Mouse (Mus musculus): ENCODE measurements at regions not wholly inside any gene's neighbourhood (a gene's known extent, or its start where the extent isn't known, plus 50 kb on each side); places are given as distances from the start of the nearest gene placed in this dataset.
"Not testable (repeated sequence)": the region's sequence is repeated elsewhere in the genome, so short reads cannot be mapped to it uniquely, and the experiment has no call there.

DNA sequence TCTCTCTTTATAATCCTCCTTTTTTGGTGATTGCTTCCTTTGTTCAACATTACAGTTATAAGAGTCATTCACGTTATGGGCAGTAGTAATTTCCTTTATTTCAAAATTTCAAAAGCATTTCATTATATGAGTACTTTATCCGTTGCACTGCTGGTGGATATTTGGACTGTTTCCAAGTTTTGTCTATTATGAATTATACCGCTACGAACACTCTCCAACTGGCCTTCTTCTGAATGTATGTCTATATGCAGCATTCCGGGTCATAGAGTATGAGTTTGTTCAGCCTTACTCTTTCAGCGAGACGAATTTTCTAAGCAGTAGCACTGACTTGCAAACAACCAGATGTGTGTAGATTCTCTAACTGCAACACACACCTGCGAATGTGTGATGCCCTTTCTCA lies 57.8 kb downstream of the Dusp6 start:
- no peak for ATAC-seq (replicated peaks; ENCODE audit: low FRiP score, poor library complexity, severe bottlenecking)

DNA sequence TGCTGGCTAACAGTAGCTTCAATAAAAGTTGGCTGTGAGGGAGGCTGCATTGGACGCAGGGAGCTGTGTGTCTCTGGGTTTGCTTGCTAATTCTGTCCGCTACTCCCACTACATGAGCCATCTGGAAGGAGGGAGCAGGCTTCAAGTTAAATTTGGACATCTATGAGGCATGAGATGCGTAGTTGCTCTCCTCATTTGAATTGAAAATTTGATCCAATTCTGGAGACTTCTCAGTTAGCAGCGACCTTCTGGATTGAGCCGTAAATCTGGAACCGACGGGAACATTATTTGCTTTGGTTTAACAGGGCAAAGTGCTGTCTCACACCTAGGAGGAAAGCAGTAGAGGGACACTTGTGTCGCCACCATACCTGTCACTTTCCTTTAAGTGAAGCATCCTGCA lies 60.3 kb downstream of the Dusp6 start:
- no peak for ATAC-seq (replicated peaks; ENCODE audit: low FRiP score, poor library complexity, severe bottlenecking)

- ATAC-seq (replicated peaks; ENCODE audit: low FRiP score, poor library complexity, severe bottlenecking), result no peak
These were observed 64.5 kb downstream of the Dusp6 start for GRCm38 (mm10) chr10:99327501-99327900.

- no peak for ATAC-seq (replicated peaks; ENCODE audit: low FRiP score, poor library complexity, severe bottlenecking)
These were observed 65.5 kb downstream of the Dusp6 start for GRCm38 (mm10) chr10:99328568-99328967.

DNA sequence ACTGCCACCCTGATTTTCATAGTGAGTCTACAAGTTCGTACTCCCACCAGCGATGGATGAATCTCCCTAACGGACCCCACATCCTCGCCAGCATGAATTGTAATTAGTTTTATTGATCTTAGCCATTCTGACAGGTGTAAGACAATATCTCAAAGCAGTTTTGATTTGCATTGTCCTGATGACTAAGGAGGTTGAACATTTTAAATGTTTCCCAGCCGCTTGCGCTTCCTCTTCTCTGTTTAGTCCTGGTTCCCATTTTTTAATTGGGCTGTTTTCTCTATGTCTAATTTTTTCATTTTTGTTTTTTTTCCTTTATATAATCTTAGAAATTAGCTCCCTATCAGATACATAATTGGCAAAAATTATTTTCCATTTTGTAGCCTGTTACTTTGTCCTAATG lies 66.4 kb downstream of the Dusp6 start:
- ATAC-seq (replicated peaks; ENCODE audit: low FRiP score, poor library complexity, severe bottlenecking), result no peak

DNA sequence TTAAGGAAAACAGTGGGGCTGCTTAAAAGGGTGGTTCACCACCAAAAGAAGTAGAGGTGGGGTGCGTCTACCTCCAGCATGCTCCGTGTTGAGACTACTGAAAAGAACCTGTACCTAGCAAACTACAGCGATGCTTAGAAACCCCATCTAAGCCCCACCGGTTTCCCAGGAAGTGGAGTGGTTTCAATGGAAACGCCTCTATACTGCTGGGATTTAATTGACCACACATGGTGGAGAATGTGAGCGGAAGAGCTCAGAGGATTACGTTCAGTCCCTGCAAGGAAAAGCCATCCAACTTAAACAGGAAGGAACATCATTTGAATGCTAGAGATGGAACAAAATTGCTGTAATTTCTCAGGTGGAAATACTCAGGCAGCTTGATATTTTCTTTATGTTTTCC lies 67.5 kb downstream of the Dusp6 start:
- no peak for ATAC-seq (replicated peaks; ENCODE audit: low FRiP score, poor library complexity, severe bottlenecking)

DNA sequence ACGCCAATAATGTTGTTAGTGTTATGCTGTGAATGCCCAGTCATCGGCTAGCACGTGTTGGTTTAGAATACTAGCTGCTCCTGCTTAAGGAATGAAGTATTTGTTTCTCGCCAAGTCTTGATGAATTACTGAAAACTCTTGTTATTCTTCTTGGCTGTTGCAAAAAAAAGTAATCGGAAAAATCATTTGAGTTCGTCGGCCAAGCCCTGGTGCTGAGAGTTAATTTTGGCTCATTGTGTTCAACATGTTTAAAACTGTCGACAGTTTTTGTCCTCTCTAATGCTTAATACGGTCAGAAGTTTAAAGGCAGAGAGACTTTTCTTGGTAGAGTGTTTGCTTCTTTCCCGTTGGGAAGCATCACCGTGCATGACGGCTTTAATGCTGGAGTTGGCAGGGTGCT lies 68.8 kb downstream of the Dusp6 start:
- ATAC-seq (replicated peaks; ENCODE audit: low FRiP score, poor library complexity, severe bottlenecking), result no peak

- ATAC-seq (replicated peaks; ENCODE audit: low FRiP score, poor library complexity, severe bottlenecking), result no peak
These were observed 70.8 kb downstream of the Dusp6 start for GRCm38 (mm10) chr10:99333831-99334230.

DNA sequence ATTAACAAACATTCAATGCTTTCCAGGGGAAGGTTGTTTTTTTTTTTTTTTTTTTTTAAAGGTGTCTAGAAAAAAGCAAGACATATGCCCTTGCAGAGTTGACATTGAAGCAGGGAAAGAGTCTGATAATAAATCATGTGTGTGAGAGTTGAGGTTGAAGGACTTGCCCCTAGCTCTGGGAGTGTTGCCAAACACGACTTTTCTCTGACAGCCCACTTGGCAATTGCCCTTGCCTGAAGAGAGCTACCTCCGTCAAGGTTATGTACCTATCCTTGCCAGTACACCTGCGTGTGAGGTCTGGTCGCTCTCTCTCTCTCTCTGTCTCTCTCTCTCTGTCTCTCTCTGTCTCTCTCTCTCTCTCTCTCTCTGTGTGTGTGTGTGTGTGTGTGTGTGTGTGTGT lies 73.1 kb downstream of the Dusp6 start:
- no peak for ATAC-seq (replicated peaks; ENCODE audit: low FRiP score, poor library complexity, severe bottlenecking)

GRCm38 (mm10) chr10:99338790-99339189 lies 75.8 kb downstream of the Dusp6 start:
- not testable (repeated sequence) for ATAC-seq (replicated peaks; ENCODE audit: low FRiP score, poor library complexity, severe bottlenecking)

DNA sequence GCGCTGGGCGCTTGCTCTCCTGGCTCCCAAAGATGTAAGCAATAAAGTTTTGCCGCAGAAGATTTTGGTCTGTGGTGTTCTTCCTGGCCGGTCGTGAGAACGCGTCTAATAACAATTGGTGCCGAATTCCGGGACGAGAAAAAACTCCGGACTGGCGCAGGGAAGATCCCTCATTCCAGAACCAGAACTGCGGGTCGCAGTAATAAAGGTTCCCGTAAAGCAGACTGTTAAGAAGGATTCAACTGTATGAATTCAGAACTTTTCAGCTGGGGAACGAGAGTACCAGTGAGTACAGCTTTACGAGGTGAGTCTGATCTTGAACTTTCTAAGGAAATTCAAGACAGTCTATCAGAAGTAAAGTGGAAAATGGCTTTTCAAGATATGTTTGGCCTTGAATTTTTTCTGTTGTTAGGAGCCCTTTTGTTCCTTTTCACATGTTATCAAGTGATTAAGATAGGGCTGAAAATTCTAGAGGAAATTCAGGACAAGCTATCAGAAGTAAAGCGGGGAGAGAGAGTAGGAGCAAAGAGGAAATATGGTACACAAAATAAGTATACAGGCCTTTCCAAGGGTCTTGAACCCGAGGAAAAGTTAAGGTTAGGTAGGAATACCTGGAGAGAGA lies 76.4 kb downstream of the Dusp6 start:
- ATAC-seq (replicated peaks; ENCODE audit: low FRiP score, poor library complexity, severe bottlenecking), result not testable (repeated sequence)

DNA sequence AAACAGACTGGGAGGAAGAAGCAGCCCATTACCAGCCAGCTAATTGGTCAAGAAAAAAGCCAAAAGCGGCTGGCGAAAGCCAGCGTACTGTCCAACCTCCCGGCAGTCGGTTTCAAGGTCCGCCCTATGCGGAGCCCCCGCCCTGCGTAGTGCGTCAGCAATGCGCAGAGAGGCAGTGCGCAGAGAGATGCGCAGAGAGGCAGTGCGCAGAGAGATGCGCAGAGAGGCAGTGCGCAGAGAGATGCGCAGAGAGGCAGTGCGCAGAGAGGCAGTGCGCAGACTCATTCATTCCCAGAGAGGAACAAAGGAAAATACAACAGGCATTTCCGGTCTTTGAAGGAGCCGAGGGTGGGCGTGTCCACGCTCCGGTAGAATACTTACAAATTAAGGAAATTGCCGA lies 77.0 kb downstream of the Dusp6 start:
- not testable (repeated sequence) for ATAC-seq (replicated peaks; ENCODE audit: low FRiP score, poor library complexity, severe bottlenecking)

GRCm38 (mm10) chr10:99349125-99349716 lies 86.2 kb downstream of the Dusp6 start:
- no peak for ATAC-seq (replicated peaks; ENCODE audit: low FRiP score, poor library complexity, severe bottlenecking)

DNA sequence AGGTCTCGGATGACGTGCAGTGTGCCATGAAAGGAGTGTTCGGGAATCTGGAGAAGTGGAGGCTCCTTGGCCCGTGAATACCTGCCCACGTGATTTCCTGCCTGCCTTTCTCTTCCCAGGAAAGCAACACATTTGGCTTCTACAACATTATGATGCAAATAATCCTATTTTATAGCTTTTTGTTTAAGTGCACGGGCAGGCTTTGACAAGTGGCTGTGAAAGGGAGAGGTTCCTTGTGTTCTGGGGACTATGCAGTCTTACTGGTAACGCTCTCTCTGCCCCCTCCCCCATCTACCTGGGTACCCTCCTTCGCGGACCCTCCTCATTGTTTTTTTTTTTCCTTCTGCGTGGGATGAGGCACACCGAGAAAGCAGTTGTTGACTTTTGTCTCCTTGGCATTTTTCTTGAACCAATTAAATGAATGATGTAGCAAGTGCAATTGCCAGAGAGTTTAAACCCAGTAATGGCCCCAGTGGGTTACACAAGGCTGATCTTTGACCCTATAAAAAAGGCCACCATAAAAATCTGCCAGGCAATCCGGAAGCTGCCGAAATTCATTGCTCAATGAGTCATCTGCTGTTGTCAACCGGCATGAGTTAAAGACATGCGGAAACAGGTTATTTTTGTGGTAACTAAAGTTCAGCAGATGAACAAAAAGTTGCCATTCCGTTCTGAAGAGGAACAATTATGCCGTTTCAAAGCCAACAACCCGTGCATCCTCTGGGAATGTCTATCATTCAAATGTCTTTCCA lies 90.7 kb downstream of the Dusp6 start:
- no peak for ATAC-seq (replicated peaks; ENCODE audit: low FRiP score, poor library complexity, severe bottlenecking)

DNA sequence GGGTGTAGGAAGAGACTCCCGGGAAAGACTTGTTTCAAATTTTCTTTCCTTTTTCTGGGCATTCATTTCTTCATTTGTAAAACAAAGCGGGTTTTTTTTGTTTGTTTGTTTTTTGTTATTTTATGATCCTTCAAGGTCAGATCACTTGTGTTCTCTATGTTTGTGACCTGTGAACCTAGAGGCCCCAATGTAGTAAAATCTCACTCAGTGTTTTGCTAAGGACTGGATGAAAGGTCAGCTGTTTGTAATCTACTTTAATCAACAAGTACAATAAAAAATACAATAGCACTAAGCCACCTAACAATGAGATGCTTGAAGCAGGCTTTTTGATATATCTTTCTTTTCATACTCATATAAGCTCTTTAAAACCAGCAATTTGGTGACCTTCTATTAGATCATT lies 91.3 kb downstream of the Dusp6 start:
- no peak for ATAC-seq (replicated peaks; ENCODE audit: low FRiP score, poor library complexity, severe bottlenecking)

- ATAC-seq (replicated peaks; ENCODE audit: low FRiP score, poor library complexity, severe bottlenecking), result no peak
These were observed 92.3 kb downstream of the Dusp6 start for GRCm38 (mm10) chr10:99355303-99355702.

DNA sequence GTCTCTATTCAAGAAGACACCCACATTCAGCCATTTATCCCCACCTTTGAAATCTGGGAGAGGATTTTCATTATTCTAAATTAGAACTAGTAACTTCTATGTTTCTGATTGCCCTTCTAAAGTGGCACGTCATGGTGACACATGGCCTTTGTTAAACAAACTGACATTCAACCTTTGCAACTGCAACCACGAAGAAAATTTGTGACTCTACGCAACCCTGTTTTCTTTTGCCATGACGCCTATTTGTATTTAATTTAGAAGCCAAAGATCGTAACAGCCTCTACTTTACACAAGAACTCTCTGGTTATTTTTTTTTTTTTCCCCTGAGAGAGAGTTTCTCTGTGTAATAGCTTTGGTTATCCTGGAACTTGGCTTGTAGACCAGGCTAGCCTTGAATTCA lies 93.2 kb downstream of the Dusp6 start:
- no peak for ATAC-seq (replicated peaks; ENCODE audit: low FRiP score, poor library complexity, severe bottlenecking)

- no peak for ATAC-seq (replicated peaks; ENCODE audit: low FRiP score, poor library complexity, severe bottlenecking)
These were observed 93.9 kb downstream of the Dusp6 start for GRCm38 (mm10) chr10:99356883-99357282.

DNA sequence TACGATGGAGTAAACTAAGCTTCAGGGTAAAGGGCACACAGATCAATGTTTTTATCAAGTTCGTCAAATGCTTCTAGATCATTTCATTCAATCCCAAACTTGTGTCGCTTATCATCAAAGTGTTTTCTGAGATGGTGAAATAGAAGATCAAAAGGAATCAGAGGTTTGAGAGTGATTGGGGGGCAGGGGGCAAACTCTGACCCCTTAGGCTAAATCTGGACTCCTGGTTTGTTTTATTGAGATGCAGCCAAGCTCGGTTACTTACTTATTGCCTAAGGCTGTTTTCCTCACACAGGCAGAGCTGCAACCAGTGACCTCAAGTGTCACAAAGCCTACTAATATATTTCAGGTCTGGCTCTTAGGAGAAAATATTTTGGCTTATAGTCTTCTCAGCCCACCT lies 94.3 kb downstream of the Dusp6 start:
- ATAC-seq (replicated peaks; ENCODE audit: low FRiP score, poor library complexity, severe bottlenecking), result no peak

GRCm38 (mm10) chr10:99358256-99358655 lies 95.2 kb downstream of the Dusp6 start:
- ATAC-seq (replicated peaks; ENCODE audit: low FRiP score, poor library complexity, severe bottlenecking), result no peak

- no peak for ATAC-seq (replicated peaks; ENCODE audit: low FRiP score, poor library complexity, severe bottlenecking)
These were observed 96.4 kb downstream of the Dusp6 start for GRCm38 (mm10) chr10:99359439-99359866.

Data from erythroblast, adult 5-6 weeks (primary cell).